Mouse (Mus musculus) thymus, adult 2 months (tissue): ENCODE data around the gene Nt5dc1. TPM values are rescaled to one million over a fixed set of nuclear protein-coding genes. Genes with fewer than 3 reads are reported as not detected.

Experiments
- DNase-seq: peaks from one replicate; pipeline ENCODE4 v3.0.0; 2021
- H3K27ac ChIP-seq: fragments of 200-500 bp; 2 replicates; pipeline ENCODE4 v1.5.1; 2012; ENCODE audit warnings: low read length, control low read depth; ENCODE audit not compliant: control insufficient read depth, insufficient read depth
- H3K27me3 ChIP-seq: fragments of 200-500 bp; 2 replicates; pipeline ENCODE4 v1.6.1; 2012; ENCODE audit warnings: mild to moderate bottlenecking, low read length, moderate library complexity, mixed read lengths; ENCODE audit not compliant: control insufficient read depth, insufficient read depth
- H3K36me3 ChIP-seq: fragments of 200-500 bp; 2 replicates; pipeline ENCODE4 v1.6.1; 2012; ENCODE audit warnings: mild to moderate bottlenecking, low read length, moderate library complexity; ENCODE audit not compliant: control insufficient read depth, insufficient read depth
- H3K4me1 ChIP-seq: fragments of 200-500 bp; replicated peaks from 2 replicates; pipeline ENCODE4 v1.6.1; 2012; ENCODE audit warnings: low read length; ENCODE audit not compliant: control insufficient read depth, insufficient read depth
- H3K4me3 ChIP-seq: fragments of 200-500 bp; 2 replicates; pipeline ENCODE4 v1.5.1; 2012; ENCODE audit warnings: mild to moderate bottlenecking, low read length, control low read depth, moderate library complexity; ENCODE audit not compliant: control insufficient read depth, insufficient read depth
- CTCF ChIP-seq: fragments of 200-500 bp; IDR thresholded peaks from 2 replicates; pipeline ENCODE4 v1.5.1; 2012; ENCODE audit warnings: mild to moderate bottlenecking, control low read depth, low read length, moderate library complexity, borderline replicate concordance; ENCODE audit not compliant: control insufficient read depth, poor library complexity, insufficient read depth; ENCODE audit errors: extremely low read depth
- POLR2A ChIP-seq: fragments of 200-500 bp; IDR thresholded peaks from 2 replicates; pipeline ENCODE4 v1.6.1; 2012; ENCODE audit warnings: mild to moderate bottlenecking, low read length, control low read depth, moderate library complexity; ENCODE audit not compliant: control insufficient read depth, poor library complexity, insufficient read depth; ENCODE audit errors: extremely low read depth
- WGBS: fragments of 180-500 bp; shearing (Covaris S2); methylation state at CpG from one replicate; pipeline ENCODE4 v1.1.7; 2018; 5-methylcytosine and 5-hydroxymethylcytosine counted together
- polyA plus RNA-seq: library from polyadenylated mRNA; depleted of rRNA; stranded (reverse); fragments of >200 nt; gene quantifications from 2 replicates; pipeline ENCODE4 v1.2.3, GENCODE M21; 2012

Nt5dc1 gene
- polyA plus RNA-seq, 1 experiment, result 9.4 TPM

DNA sequence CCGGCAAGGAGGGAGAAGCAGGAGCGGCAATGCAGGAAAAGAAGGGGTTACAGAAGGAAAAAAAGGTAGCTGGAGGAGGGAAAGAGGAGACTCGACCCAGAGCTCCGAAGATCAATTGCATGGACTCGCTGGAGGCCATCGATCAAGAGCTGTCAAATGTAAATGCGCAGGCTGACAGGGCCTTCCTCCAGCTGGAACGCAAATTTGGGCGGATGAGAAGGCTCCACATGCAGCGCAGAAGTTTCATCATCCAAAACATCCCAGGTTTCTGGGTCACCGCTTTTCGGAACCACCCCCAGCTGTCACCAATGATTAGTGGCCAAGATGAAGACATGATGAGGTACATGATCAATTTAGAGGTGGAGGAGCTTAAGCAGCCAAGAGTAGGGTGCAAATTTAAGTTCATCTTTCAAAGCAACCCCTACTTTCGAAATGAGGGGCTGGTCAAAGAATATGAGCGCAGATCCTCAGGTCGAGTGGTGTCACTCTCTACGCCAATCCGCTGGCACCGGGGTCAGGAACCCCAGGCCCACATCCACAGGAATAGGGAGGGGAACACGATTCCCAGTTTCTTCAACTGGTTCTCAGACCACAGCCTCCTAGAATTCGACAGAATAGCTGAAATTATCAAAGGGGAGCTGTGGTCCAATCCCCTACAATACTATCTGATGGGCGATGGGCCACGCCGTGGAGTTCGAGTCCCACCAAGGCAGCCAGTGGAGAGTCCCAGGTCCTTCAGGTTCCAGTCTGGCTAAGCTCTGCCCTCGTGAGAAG lies 120.2 kb downstream of the Nt5dc1 start:
- H3K27ac ChIP-seq, result peak overlapping the region; percentile 88
- H3K36me3 ChIP-seq, result no peaks in the 10 kb centered on the region; the same call in 1 of the 2 replicates
- no peak for TF ChIP-seq CTCF
- no peak for TF ChIP-seq POLR2A
- H3K4me1 ChIP-seq, result peaks cover 28% of the 10 kb centered on the region
- 55% methylated on average over 25 of the region's 25 CpGs for WGBS
- peak; percentile 13 for DNase-seq
- peak overlapping the region; percentile 65 for H3K4me3 ChIP-seq
- H3K27me3 ChIP-seq, result no peaks in the 10 kb centered on the region

GRCm38 (mm10) chr10:34297299-34297979 lies 120.9 kb downstream of the Nt5dc1 start, which contains the start of gene Tspyl4:
Gene Tspyl4 (plus strand): TSS chr10:34297442.
- H3K27me3 ChIP-seq, result no peaks in the 10 kb centered on the region
- H3K4me1 ChIP-seq, result peaks cover 28% of the 10 kb centered on the region
- peak within 1 kb of the TSS; percentile 65 for H3K4me3 ChIP-seq
- under 1% methylated on average over 38 of the region's 38 CpGs for WGBS
- peak; percentile 94 for DNase-seq
- no peaks in the 10 kb centered on the region for H3K36me3 ChIP-seq
- H3K27ac ChIP-seq, result peak within 1 kb of the TSS; percentile 88
- TF ChIP-seq CTCF (no peak), POLR2A (peak; percentile 87)

DNA sequence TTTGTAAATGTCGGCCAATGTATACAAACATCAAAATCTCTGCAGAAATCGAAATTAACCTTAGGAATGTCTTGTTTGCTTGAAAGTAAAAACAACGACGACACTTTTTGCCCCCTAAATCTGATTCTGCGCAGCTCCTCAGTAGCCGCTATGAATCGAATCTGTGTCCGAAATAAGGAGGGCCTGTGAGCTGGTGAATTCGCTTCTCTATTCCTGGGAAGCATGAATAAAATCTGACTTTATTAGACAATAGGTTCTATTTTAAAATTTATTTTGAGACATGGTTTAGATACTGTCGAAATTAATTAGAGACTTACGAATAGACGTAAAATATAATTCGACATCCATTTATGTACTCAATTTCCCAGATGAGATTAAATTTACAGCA lies 121.4 kb downstream of the Nt5dc1 start:
- WGBS, result 8% methylated on average over 13 of the region's 13 CpGs
- no peaks in the 10 kb centered on the region for H3K27me3 ChIP-seq
- peaks cover 28% of the 10 kb centered on the region for H3K4me1 ChIP-seq
- H3K36me3 ChIP-seq, result no peaks in the 10 kb centered on the region
- no peak for DNase-seq
- TF ChIP-seq POLR2A (no peak), CTCF (no peak)
- no peak overlapping the region for H3K27ac ChIP-seq
- H3K4me3 ChIP-seq, result no peak overlapping the region

GRCm38 (mm10) chr10:34282420-34283238 lies 135.7 kb downstream of the Nt5dc1 start:
- 3% methylated on average over 47 of the region's 47 CpGs for WGBS
- TF ChIP-seq CTCF, result no peak
- no peak for TF ChIP-seq POLR2A
- Histone ChIP-seq H3K4me1 (peaks cover 6% of the 10 kb centered on the region), H3K27ac (peak overlapping the region; percentile 61), H3K36me3 (peaks cover 6% of the 10 kb centered on the region), H3K27me3 (no peaks in the 10 kb centered on the region), H3K4me3 (peak overlapping the region; percentile 80)
- no peak for DNase-seq

- TF ChIP-seq POLR2A, result peak; percentile 93
- TF ChIP-seq CTCF, result 0 out of 2 replicates have a peak, but pooled peaks have one; percentile 25
- DNase-seq, result peak; percentile 98
- WGBS, result under 1% methylated on average over 38 of the region's 38 CpGs
Observed at GRCm38 (mm10) chr10:34281962-34282388, 136.4 kb downstream of the Nt5dc1 start, which contains the start of gene Tspyl1. Gene Tspyl1 (plus strand): TSS chr10:34282190.

More at GRCm38 (mm10) chr10:34281962-34282388, 136.4 kb downstream of the Nt5dc1 start, which contains the start of gene Tspyl1:
- no peaks in the 10 kb centered on the region for H3K27me3 ChIP-seq
- peaks cover 6% of the 10 kb centered on the region for H3K4me1 ChIP-seq
- peak within 1 kb of the TSS; percentile 90 for H3K27ac ChIP-seq
- H3K4me3 ChIP-seq, result peak within 1 kb of the TSS; percentile 80
- H3K36me3 ChIP-seq, result no peaks in the 10 kb centered on the region
